Mouse (Mus musculus) thymus, postnatal 4 days (tissue): ENCODE measurements around the gene Olfr572.

Source experiments
- DNase-seq: peaks from one replicate; pipeline ENCODE4 v3.0.0; 2021

Gene Olfr572

GRCm38 (mm10) chr7:102924109-102924508, at the start of gene Olfr572:
TSS of gene Olfr572 (plus strand) at chr7:102924409.
- no peak for DNase-seq

- DNase-seq = no peak
These were observed 47.4 kb upstream of the Olfr572 start, which contains the start of gene Olfr568 for GRCm38 (mm10) chr7:102876822-102877221. TSS of gene Olfr568 (plus strand) at chr7:102877122.

DNA sequence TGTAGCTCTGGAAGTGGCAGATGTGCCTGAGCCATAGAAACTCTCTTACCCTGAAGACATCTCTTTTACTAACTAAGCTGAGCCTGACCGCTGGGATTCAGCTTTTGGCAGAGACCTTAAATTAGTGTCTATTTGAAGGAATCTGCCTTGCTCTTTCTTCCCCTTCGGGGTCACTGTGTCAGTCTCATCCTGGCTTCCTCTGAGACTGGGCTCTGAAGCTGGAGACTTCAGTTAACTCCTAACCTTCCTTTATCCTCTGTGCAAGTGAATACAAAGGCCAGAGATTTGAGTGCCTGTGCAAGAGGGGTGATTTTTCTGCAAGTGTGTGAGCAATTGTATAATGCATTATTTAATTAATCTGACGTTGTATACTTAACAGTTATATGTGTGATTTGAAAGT, 33.4 kb upstream of the Olfr572 start, which contains the start of gene Olfr569:
Olfr569 (minus strand) TSS at position 101 of the 400 bp plus-strand sequence.
- no peak for DNase-seq

GRCm38 (mm10) chr7:102915261-102915660, 8.9 kb upstream of the Olfr572 start:
- no peak for DNase-seq

DNA sequence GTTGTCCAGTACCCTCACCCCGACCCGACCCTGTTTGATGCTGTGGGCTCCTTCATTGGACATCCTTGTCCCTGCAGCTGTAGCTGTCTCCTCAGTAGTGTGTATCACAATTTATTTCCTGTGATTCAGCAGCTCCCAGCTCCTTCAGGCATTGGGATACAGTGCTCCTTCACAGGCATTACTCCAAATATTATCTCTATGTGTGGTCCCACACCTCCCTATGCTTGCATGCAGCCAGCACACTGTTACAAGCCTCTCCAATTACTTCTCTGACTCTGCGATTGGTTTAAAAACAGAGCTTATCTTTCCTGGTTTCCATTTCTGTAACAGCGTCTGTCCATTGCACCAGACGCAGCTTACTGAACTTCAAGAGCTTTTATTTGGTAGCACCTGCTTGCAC, 7.8 kb upstream of the Olfr572 start:
- DNase-seq = no peak

DNA sequence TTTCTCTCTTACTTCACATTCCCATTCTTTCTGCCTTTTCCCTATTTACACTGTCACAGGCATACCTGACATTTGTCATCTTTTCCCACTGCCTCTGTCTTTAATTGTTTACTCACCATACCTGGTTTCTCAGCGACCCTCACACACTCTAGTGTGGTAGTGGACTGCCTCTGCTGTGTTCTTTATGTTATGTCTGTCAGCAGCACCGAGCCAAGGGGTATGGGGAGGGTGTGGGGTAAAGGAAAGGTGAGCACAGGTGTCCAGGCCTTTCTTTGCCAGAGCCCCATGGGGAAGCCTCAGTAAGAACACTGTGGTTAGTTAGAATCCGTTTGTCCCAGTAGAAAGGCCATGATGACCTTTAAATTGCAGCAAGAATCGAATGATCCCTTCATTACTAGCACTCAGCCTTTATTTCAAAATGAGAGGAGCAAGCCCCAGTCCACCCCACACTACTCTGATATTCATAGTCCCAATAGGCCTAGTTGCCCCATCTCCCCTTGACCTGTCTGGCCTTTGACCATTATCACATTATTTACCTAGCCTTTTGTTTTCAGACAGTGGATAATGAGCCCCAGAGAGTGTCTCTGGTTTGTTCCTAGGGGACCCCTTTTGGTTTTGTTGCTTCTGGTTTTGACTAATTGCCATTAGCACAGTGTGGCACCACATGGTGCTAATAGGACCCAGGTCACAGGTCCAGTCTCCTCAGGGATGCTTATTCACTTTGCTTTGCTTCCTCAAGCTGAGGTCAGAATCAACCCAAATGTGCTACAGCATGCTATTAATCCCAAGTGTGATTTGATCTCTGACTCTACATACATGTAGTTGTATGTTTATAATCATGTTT, 7.0 kb upstream of the Olfr572 start, which contains the start of gene Olfr571:
Olfr571 (minus strand) TSS at position 505 of the 844 bp plus-strand sequence.
- no peak for DNase-seq

DNA sequence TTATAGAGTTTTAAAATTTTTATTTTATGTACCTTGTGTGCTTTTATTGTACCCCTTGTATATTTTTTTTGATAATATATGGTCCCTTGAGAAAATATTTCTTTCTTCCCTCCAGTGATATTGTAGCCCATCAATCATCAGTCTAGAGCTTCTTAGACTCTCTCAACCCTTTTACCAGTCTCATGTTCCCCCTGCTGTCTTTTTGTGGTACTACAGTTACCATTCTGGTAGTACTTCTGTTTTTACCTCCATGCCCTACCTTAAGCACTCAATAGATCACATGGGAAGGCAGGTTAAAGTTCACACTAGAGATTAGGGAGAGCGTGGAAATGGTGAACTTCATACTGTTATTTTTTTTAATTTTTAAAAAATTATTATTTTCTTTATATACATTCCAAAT, 4.6 kb upstream of the Olfr572 start:
- no peak for DNase-seq

DNA sequence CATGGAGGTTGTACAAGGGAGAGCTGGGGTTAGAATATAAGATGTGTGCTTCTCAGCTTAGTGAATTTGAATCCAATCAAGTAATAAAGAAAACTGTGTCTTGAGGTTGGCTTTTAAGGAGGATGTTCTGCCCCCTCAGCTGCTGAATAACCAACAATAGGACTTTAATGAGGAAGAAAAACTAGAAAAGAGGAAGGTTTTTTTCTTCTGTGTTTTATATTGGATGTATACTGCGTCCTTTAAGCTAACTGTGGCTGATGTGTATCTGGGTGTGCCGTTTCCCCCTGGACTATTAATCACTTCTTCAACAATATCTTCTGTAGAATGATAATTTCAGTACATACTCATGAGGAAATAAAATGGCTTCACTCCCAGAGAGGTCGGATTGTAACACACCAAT, 2.9 kb downstream of the Olfr572 start:
- no peak for DNase-seq

GRCm38 (mm10) chr7:102942475-102942874, 18.3 kb downstream of the Olfr572 start, which contains the start of gene Olfr573-ps1:
TSS of gene Olfr573-ps1 (minus strand) at chr7:102942575.
- no peak for DNase-seq

GRCm38 (mm10) chr7:102943417-102943816, 19.2 kb downstream of the Olfr572 start:
- DNase-seq = no peak

- DNase-seq = no peak
These were observed 24.0 kb downstream of the Olfr572 start, which contains the start of gene Olfr574 for GRCm38 (mm10) chr7:102948167-102948566. TSS of gene Olfr574 (plus strand) at chr7:102948467.

DNA sequence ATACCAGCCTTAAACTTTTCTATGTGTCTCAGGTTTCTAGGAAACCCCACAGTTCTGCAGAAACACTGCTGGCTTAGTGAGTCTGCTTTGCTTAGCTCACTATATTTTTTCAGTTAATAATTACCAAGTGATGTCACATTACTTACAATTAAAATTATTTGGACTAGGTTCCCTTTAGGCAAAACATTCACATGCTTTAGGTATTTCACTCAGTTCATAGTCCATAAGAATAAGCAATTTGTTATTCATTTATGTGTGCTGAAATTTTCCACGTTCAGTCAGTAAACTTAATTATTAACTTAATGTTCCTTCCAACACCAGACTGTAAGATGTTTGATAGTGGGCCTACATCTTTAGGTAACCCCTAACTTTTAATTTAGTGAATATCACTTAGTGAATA, 26.5 kb downstream of the Olfr572 start:
- no peak for DNase-seq

DNA sequence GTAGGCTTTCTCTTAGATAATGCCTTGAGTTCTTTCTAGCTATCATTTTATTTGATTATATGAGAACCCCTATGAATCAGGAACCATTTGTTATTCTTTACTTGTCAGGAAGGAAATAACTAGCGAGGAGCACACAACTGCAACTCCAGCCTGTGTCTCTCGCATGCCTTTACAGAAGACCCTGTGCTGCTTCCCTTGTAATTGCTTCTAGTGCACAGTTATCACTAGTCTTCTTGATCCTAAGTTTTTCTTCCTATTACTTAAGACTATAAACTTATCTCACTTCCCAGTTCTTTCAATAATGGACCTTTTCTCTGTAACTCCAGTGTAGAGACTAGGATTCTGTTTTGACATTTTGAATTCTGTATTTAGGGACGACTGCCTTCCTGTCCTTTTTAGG, 33.9 kb downstream of the Olfr572 start:
- no peak for DNase-seq

DNA sequence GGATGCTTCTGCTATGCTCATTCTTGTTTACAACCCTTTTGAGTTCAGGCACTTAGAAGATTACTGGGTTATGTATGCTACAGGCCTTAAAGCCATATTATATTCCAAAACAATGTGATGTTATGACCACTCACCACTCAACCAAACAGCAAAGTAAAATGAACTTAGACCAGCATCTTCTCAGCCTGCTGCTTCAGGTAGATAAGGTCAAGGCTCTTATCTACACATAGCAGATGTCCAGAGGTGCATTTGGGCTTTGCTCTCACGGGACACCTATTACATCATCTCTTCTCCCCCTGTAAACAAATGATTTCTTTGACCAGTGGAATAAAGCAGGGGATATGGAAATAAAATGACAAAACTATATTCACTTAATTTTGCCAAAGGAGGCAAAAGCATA, 34.4 kb downstream of the Olfr572 start, which contains the start of gene Olfr575:
Olfr575 (minus strand) TSS at position 183 of the 400 bp plus-strand sequence.
- DNase-seq = no peak

GRCm38 (mm10) chr7:102962360-102962759, 38.2 kb downstream of the Olfr572 start, which contains the start of gene Olfr576:
TSS of gene Olfr576 (plus strand) at chr7:102962660.
- DNase-seq = no peak

GRCm38 (mm10) chr7:102974399-102974798, 50.2 kb downstream of the Olfr572 start:
- DNase-seq = no peak

- no peak for DNase-seq
These were observed 51.6 kb downstream of the Olfr572 start, which contains the start of gene Olfr577 for GRCm38 (mm10) chr7:102975843-102976242. TSS of gene Olfr577 (minus strand) at chr7:102975943.
